ENCODE assay signal across 12 mouse cellular contexts in genomic region chr7:45168656-45169055, GRCm38 (mm10). TPM values are rescaled to one million over a fixed set of nuclear protein-coding genes. Genes with fewer than 3 reads are reported as not detected.
DNase-seq lines count a peak whose midpoint lies in the region; ATAC-seq lines count a peak whose summit lies in the region.
"Had no signal": no experiment of that assay in that cellular context is flagged by ENCODE, and none has a peak within 500 bp of the region (broad histone marks: within the 10 kb centered on the region; RNA-seq: fewer than 3 reads in every experiment).

No protein-coding gene starts in this region.

- peaks cover 26% of the 10 kb centered on the region for H3K4me1 ChIP-seq in hindbrain, embryonic 13.5 days (replicated peaks)
- H3K4me1 ChIP-seq in neural tube, embryonic 14.5 days (ENCODE audit: control insufficient read depth, insufficient read depth, low read length) = no peaks in the 10 kb centered on the region

- peak overlapping the region; percentile 17 for H3K4me3 ChIP-seq in hindbrain, embryonic 13.5 days
- H3K4me3 ChIP-seq in neural tube, embryonic 14.5 days (ENCODE audit: low read depth, low read length) = peak overlapping the region; percentile 11; the same call in 1 of the 2 replicates

- no peak overlapping the region for H3K27ac ChIP-seq in hindbrain, embryonic 13.5 days
- H3K27ac ChIP-seq in neural tube, embryonic 14.5 days (ENCODE audit: low read depth, low read length) = no peak overlapping the region
- H3K27ac ChIP-seq: macrophage had no signal

- DNase-seq in cerebellum, adult 11-12 months = peak; percentile 85
- no peak for DNase-seq in cerebellum, postnatal 4 days (ENCODE audit: low spot score in 2 of 2)
- DNase-seq in right cerebral cortex, postnatal 14 days = peak; percentile 10
- DNase-seq in right cerebral cortex, postnatal 36 days (ENCODE audit: low spot score in 2 of 2) = no peak
- DNase-seq in thymus, postnatal 36 days = no peak
- DNase-seq in MN1 (ENCODE audit: low spot score) = no peak
- DNase-seq: adrenal gland, postnatal 10 days had no signal

- no peaks in the 10 kb centered on the region for H3K36me3 ChIP-seq in hindbrain, embryonic 13.5 days
- no peaks in the 10 kb centered on the region for H3K36me3 ChIP-seq in neural tube, embryonic 14.5 days (ENCODE audit: control insufficient read depth, insufficient read depth, low read length)

- H3K9me3 ChIP-seq in hindbrain, embryonic 13.5 days = 0 out of 2 replicates have a peak, but pooled peaks cover 5% of the 10 kb centered on the region
- no peaks in the 10 kb centered on the region for H3K9me3 ChIP-seq in neural tube, embryonic 14.5 days (ENCODE audit: control insufficient read depth, low read length)

- peak overlapping the region; percentile 36 for H3K4me2 ChIP-seq in hindbrain, embryonic 13.5 days
- H3K4me2 ChIP-seq in neural tube, embryonic 14.5 days (ENCODE audit: low read depth, low read length) = peak overlapping the region; percentile 11; the same call in 1 of the 2 replicates

- peaks cover 97% of the 10 kb centered on the region for H3K27me3 ChIP-seq in hindbrain, embryonic 13.5 days
- peaks cover 50% of the 10 kb centered on the region for H3K27me3 ChIP-seq in neural tube, embryonic 14.5 days (ENCODE audit: control insufficient read depth, insufficient read depth, low read length)

- H3K9ac ChIP-seq in hindbrain, embryonic 13.5 days = peak overlapping the region; percentile 39
- no peak overlapping the region for H3K9ac ChIP-seq in neural tube, embryonic 14.5 days (replicated peaks; ENCODE audit: low read depth, low read length)

- 4% methylated on average over 24 of the region's 24 CpGs for WGBS in hindbrain, embryonic 13.5 days
- 2% methylated on average over 24 of the region's 24 CpGs for WGBS in neural tube, embryonic 14.5 days

- no peak; the same call in 1 of the 2 replicates for ATAC-seq in hindbrain, embryonic 13.5 days (ENCODE audit: low FRiP score)
- ATAC-seq in neural tube, embryonic 14.5 days (ENCODE audit: low read depth) = no peak

RNA-seq across cellular contexts. Expression of gene Slc17a7, which starts 4.9 kb away (rescaled TPM):
- polyA plus RNA-seq in hindbrain, embryonic 13.5 days (2015; fragmentation: Nextera tagmentation; extraction: Ambion mirVana) = 0.42 and 0.62 TPM in 2 replicates
- polyA plus RNA-seq in neural tube, embryonic 14.5 days (2014; fragmentation: Nextera tagmentation; extraction: Ambion mirVana) = 0.71 TPM in 1 of 2 replicates, not detected in the other
- polyA plus RNA-seq: liver, adult 2 months; macrophage had no signal

RNA-seq across cellular contexts. Expression of gene Gfy, which starts 10.7 kb away (rescaled TPM):
- not detected in 2 replicates for polyA plus RNA-seq in hindbrain, embryonic 13.5 days (2015; fragmentation: Nextera tagmentation; extraction: Ambion mirVana)
- not detected in 2 replicates for polyA plus RNA-seq in neural tube, embryonic 14.5 days (2014; fragmentation: Nextera tagmentation; extraction: Ambion mirVana)
- polyA plus RNA-seq: liver, adult 2 months; macrophage had no signal

RNA-seq across cellular contexts. Expression of gene Pth2, which starts 12.1 kb away (rescaled TPM):
- polyA plus RNA-seq in hindbrain, embryonic 13.5 days (2015; fragmentation: Nextera tagmentation; extraction: Ambion mirVana) = 0.66 TPM in 1 of 2 replicates, not detected in the other
- polyA plus RNA-seq in neural tube, embryonic 14.5 days (2014; fragmentation: Nextera tagmentation; extraction: Ambion mirVana) = not detected in 2 replicates
- polyA plus RNA-seq: embryonic facial prominence, embryonic 11.5 days; liver, adult 2 months; macrophage had no signal

RNA-seq across cellular contexts. Expression of gene Aldh16a1, which starts 14.3 kb away (rescaled TPM):
- 23.7 and 24.5 TPM in 2 replicates for polyA plus RNA-seq in hindbrain, embryonic 13.5 days (2015; fragmentation: Nextera tagmentation; extraction: Ambion mirVana)
- polyA plus RNA-seq in neural tube, embryonic 14.5 days (2014; fragmentation: Nextera tagmentation; extraction: Ambion mirVana) = 16.9 and 19.8 TPM in 2 replicates

RNA-seq across cellular contexts. Expression of gene Pih1d1, which starts 14.6 kb away (rescaled TPM):
- polyA plus RNA-seq in hindbrain, embryonic 13.5 days (2015; fragmentation: Nextera tagmentation; extraction: Ambion mirVana) = 85.6 and 94.4 TPM in 2 replicates
- 90.4 and 91.2 TPM in 2 replicates for polyA plus RNA-seq in neural tube, embryonic 14.5 days (2014; fragmentation: Nextera tagmentation; extraction: Ambion mirVana)

Comparison
In these comparisons a context has a peak if more than half of its experiments do, and no peak if none do; other contexts are left out.
1. DNase-seq: peak in cerebellum, adult 11-12 months (single experiment) and right cerebral cortex, postnatal 14 days (single experiment); none in cerebellum, postnatal 4 days (0 of 2), right cerebral cortex, postnatal 36 days (0 of 2), thymus, postnatal 36 days (0 of 2) and MN1 (single experiment).